Mouse (Mus musculus): ENCODE data around the gene Stim1.
"Not testable (repeated sequence)": the region's sequence is repeated elsewhere in the genome, so short reads cannot be mapped to it uniquely, and the experiment has no call there.

Gene Stim1

DNA sequence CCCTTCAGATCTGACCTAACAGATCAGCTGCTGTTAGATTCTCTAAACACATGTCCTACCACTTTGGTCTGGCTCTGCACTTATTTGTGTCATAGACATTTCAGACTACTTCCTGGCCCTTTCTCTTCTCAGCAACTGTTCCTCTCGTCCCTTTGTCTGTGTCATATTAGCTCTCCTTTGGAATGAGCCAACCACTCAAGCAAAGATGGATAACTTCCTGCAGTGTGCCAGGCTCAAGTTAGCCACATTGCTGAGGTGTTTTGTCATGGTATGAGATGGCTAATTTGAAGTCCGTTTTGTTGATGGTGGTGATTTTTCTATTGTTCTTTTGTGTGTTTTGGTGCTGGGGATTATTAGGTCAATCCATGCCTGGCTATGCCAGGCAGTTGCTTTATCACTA lies 93.7 kb downstream of the Stim1 start:
- no peak for DNase-seq (ENCODE audit: low read depth, low spot score)

DNA sequence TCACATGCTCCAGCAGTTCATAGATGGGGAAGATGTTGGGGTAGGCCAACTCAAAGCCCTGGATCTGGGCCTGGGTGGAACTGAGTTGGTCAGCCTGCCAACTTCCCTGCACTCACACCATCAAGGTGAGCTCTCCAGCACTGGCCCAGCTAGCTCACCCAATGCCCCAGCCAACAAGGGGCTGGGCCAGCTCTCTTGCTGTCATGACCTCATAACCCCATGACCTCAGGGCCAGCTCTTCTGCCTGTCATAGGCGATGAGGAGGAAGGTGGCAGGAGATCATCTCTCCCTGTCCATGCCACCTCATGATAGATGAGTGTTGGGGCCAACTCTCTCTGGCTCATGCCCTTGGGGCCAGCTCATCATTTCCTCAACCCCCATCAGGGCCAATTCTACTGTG lies 96.2 kb downstream of the Stim1 start:
- DNase-seq (ENCODE audit: low read depth, low spot score) = no peak

DNA sequence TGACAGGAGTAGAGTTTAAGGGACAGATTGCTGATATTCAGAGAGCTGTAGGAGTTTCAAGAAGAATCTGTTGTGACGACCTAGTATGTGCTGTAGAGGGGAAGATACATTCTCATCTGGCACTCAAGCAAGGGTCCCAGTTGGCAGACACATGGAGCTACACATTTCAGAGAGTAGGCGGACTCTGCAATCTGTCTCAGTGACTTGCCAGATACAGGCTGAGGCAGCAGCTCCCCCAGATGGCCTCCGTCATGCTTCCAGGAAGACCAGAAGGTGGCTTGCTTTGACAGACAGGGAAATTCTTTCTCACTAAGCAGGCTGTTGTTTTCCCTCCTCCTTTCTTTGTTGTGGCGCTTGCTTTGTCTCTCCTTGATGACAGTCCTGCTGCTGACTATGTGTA lies 102.1 kb downstream of the Stim1 start:
- DNase-seq (ENCODE audit: low read depth, low spot score) = no peak

DNA sequence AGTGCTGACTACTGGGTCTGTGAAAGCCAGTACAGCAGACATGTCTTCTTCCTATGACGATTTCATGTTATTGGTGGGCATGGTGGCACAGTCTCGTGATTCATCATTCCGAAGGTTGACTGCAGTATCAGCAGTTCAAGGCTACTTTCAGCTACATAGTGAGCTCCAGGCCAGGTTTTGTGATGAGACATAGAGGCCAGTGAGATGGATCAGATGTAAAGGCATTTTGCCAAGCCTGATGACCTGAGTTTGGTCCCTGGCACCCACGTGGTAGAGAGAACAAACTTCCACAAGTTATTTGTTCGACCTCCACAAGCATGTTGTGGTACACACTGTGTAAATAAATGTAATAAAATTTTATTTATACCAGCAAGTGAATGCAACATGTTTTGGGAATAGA lies 102.9 kb downstream of the Stim1 start:
- no peak for DNase-seq (ENCODE audit: low read depth, low spot score)

DNA sequence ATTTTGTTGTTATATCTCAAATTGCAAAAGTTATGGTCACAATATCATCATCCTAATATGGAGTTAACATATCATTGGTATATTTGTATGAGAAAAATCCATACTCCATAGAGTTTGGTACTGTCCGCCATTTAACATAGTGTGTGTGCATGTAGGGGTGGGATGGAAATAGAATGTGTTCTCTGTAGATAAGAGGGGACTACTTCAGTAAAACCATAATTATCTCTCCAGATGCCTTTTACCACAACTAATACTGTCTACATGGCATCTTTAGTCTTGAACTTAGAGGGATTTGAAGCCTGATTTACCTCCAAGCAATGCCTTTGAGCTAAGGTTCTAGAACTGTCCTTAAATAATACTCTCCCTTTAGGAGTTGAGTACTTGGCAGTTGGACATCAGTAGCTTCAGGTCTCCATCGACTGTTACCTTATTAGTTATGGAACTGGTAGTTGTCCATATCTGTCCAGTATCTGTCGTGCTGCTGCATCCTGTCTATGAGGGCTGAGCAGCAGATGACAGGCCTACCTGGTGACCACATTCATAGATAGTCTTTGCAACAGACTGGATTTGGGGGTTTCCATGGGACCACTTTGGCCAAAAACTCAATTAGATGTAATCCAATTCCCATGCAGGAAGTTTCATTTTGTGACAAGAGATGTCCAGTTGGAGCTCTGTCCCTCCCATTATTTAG lies 105.9 kb downstream of the Stim1 start:
- peak; percentile 4 for DNase-seq (ENCODE audit: low read depth, low spot score)

DNA sequence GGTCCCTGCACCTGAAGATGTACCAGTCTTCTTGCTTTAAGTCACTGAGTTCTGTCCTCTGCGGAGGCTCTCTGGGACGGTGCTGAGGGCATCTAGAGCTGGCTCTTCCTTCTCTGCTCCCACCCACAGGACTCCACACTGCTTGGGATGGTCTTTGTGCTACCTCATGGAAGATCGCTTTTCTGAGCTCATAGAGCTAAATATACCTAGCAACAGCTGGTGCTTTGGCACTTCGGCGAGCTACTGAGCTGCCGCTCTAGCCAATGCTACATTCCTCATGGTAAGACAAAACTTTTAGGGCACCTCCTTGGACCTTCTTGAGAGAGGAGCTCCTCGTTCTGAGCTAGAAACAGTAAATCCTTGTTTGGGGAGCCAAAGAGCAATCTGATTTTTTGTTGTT lies 115.6 kb downstream of the Stim1 start:
- DNase-seq (ENCODE audit: low read depth, low spot score) = no peak

DNA sequence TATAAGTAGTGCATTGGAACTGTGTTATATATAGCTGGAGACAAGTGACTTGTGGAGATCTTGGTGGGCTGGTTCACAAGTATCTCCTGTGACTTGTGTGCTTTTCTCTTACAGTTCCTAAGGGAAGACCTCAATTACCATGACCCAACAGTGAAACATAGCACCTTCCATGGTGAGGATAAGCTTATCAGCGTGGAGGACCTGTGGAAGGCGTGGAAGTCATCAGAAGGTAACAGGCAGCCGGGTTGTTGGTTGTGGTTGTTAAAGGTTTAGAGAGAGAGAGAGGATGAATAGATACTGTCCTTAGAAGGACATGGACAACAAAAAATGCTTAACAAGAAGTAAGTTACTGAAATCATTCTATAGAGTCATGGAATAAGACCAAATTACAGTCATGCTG lies 118.4 kb downstream of the Stim1 start:
- DNase-seq (ENCODE audit: low read depth, low spot score) = no peak

DNA sequence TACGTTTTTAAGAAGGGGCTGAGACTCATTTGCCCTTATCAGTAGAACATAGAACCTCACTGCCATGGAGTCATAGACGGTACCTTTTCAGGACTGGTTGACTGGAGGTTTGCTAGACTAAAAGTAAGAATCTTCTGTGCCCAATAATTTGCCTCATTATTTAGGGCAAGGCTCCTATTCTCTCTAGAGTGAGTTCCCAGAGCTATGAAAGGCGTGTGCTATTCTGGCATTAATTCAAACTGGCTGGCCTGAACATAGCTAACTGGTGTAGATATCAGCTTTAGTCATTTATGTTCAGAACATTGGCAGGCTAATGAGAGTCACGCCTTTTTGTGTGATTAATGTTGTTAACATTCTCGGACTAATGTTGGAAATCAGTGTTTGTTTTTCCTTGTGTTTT lies 121.5 kb downstream of the Stim1 start:
- no peak for DNase-seq (ENCODE audit: low read depth, low spot score)

DNA sequence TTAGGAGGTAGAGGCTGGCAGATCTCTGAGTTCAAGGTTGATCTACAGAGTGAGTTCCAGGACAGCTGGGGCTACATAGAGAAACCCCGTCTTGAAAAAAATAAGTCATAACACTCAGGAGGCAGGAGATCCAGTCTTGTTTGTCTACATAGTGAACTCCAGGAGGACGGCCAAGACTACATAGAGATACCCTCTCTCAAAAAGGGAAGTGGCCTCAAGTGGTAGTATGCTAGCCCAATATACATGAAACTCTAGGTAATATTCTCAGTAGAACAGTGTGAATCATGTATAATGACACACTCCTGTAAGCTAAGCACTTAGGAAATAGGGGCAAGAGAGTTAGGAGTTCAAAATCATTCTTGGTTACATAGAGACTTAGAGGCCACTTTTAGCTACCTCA lies 126.3 kb downstream of the Stim1 start:
- DNase-seq (ENCODE audit: low read depth, low spot score) = no peak

DNA sequence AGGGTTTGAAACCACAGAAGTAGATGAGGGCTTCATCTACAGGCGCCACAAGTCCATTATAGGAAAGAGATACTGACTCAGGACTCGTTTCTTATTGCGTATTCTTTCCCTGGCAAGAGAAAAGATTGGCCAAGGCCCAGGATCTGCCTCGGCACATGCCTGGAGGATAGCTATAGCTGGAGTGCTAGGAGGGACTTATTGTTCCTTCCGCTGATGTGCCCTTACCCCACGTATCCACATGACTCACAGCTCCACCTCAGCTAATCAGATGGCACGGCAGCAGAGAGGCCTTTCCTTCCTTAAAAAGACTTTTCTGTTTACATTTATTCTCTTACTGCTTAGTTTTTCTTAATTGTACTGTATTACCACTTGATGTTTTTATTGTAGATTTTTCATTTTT lies 128.3 kb downstream of the Stim1 start:
- DNase-seq (ENCODE audit: low read depth, low spot score) = no peak

DNA sequence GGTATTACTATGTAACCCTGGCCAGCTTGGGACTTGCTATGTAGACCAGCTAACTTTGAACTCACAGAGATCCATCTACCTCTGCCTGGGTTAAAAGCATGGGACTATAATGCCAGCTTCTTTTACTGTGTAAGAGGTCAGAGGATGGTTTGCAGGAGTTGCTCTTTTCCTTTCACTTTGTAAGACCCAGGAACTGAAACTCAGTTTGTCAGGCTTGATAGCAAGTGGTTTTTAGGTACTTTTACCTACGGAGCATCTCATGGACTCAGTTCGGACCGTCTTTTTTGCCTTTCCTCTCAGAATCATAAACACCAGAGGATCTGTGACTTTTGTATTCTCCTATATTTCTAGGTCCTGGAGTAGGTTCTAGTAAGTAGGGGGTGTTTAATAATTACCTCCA lies 128.7 kb downstream of the Stim1 start:
- DNase-seq (ENCODE audit: low read depth, low spot score) = no peak

DNA sequence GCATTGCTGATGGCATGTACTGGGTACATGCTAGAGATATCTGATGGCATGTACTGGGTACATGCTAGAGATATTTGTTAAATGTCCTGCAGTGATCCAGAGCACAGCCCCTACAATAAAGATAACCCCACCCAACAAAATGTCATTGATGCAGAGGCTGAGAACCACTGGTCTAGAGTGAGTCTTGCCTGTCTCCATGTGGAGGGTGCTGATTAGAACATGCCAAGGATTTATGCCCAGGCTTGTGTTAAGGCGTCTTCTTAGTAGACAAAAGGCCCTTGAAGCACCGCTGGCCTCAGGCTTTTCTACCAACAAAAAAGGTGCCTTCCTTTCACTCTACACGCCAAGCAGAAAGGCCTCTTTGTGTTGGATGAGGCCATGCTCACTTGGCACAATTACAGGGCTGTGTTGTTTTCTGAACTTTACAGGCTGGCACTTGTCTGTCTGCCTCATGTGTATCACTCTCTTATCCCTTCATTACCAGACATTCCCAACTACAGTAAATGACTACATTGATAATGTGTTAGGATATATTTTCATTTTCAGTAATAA lies 131.7 kb downstream of the Stim1 start:
- DNase-seq (ENCODE audit: low read depth, low spot score) = no peak

DNA sequence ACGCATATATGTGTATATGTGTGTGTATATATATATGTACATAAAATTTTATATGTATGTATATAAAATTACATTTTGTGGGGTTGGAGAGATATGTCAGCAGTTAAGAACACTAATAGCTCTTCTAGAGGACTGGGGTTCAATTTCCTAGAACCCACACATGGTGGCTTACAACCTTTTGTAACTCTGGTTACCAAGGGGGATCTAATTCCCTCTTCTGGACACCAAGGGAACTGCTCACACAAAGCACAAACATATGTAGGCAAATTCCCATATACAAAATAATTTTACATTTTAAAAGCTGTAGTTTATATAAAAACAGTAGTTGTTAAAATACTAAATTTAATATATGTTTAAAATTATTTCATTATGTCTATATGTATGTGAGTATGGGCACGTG lies 136.5 kb downstream of the Stim1 start:
- DNase-seq (ENCODE audit: low read depth, low spot score) = no peak

DNA sequence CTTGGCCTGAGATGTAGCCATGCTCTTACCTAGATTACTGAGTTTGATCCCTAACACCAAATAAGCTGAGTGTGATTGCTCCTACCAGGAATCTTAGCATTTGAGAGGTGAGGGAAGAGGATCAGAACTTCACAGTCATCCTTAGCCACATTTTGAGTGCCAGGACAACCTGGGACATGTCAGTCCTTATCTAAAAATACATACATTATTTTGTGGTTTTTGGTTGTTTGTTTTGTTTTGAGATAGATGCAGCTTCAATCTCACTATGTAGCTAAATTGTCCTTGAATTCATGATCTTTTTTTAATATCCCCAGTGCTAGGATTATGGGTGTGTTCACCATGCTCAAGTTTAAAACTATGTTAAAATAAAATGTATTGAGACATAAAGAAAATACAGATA lies 139.8 kb downstream of the Stim1 start:
- DNase-seq (ENCODE audit: low read depth, low spot score) = no peak

DNA sequence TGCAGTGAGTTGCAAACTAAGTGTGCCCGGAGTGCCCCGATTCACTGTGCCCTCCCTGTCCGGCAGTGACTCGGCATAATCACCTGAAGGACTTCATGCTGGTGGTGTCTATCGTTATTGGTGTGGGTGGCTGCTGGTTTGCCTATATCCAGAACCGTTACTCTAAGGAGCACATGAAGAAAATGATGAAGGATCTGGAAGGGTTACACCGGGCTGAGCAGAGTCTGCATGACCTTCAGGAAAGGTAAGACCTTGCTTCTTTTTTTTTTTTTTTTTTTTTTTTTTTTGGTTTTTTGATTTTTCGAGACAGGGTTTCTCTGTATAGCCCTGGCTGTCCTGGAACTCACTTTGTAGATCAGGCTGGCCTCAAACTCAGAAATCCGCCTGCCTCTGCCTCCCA lies 147.7 kb downstream of the Stim1 start:
- DNase-seq (ENCODE audit: low read depth, low spot score) = not testable (repeated sequence)

DNA sequence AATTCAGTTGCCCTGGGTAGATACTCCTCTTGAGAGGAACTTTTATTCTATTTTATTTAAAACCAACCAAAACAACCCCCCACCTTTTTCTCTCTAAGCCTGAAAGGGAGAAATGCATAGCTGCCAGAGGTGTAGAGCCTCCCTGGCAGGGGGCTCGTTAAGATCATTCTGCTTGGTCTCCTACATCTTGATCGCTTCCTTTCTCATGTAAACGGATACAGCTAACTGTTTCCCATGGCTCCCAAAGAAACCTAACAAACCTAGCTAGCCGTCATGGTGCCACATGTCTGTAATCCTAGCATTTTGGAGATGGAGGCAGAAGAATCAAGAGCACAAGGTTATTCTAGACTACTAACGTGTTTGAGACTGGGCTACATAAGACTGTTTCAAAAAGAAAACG lies 148.2 kb downstream of the Stim1 start:
- DNase-seq (ENCODE audit: low read depth, low spot score) = no peak

DNA sequence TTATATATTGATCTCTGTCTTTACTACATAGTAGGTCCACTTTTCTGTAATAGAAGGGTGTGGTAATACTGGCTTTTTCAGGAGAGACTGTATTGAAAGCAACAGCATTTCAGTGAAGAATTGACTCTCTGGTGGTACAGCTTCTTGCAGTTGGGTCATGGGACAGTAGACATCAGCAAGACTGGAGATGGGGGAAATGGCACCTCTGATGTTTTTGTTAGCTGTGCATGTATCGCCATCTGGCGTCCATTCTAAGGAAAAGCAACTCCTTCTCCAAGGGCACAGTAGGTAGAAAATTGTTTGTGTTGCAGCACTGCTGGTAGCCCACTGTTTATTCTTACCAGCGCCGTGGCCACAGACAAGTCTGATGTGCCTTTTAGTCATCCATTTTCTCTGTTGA lies 149.8 kb downstream of the Stim1 start:
- DNase-seq (ENCODE audit: low read depth, low spot score) = peak; percentile 51

DNA sequence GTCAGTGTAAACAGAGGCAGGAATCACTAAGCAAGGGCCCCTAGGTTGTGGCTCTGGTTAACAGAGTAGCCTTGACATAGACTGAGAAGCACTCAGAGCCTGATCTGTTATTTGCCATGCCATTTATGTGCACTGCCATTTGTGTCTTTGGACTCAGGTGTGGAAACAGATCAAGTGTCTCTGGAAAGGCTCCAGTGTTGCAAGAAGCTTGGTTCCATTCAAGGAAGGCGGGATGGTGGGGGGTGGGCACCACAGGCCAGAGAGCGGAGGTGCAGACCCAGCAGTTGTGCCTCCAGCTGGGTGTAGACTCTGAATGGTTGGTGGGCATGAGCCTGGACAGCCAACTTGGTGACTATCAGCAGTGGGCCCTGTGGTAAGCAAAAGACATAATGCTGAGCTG lies 154.4 kb downstream of the Stim1 start:
- no peak for DNase-seq (ENCODE audit: low read depth, low spot score)

DNA sequence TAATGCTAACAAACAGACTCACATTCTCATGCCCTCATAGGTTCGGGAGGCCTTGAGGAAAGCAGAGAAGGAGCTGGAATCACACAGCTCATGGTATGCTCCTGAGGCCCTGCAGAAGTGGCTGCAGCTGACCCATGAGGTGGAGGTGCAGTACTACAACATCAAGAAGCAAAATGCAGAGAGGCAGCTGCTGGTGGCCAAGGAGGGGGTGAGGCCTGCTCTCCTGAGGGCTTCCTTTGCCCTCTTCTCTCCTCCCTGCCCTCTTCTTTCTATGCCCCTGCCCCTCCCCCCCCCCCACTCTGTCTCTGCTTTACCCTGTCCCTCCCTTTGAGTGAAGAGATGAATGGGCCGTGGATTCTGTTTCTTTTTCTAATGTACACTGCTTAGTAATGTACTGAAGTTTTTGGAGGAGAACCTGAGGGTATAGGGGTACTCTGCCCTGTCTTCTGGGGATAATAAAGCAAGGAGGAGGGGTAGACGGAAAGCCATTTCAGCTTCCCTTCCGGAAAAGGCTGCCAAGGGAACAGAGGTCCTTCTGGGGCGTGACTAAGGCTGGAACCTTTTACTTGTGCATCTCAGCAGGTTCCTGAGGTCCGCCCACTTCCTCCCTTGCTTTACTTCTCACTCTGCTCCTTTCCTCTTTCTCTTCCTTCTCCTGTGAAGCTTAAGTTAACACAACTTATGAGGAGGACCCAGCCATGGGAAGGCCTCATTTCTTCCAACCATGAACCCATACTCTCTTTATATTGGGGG lies 158.5 kb downstream of the Stim1 start:
- DNase-seq (ENCODE audit: low read depth, low spot score) = no peak

DNA sequence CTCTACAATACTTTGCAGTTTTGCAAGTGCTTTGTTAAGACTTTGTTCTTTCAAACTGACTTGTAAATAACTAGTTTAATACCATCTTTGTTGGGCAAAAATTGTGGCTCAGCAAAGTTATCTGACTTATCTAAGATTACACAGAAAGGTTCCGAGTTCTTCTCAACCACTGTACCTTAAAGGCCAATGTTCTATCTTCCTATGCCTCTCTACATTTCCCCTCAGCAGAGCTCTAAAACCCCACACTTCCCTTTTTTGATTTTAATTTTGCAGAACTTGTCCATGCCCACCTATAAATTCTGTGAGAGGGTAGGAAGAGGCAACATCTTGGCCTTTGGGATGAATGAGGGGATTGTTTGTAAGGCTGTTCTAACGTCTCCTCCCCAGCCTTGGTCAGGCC lies 166.7 kb downstream of the Stim1 start:
- DNase-seq (ENCODE audit: low read depth, low spot score) = no peak

DNA sequence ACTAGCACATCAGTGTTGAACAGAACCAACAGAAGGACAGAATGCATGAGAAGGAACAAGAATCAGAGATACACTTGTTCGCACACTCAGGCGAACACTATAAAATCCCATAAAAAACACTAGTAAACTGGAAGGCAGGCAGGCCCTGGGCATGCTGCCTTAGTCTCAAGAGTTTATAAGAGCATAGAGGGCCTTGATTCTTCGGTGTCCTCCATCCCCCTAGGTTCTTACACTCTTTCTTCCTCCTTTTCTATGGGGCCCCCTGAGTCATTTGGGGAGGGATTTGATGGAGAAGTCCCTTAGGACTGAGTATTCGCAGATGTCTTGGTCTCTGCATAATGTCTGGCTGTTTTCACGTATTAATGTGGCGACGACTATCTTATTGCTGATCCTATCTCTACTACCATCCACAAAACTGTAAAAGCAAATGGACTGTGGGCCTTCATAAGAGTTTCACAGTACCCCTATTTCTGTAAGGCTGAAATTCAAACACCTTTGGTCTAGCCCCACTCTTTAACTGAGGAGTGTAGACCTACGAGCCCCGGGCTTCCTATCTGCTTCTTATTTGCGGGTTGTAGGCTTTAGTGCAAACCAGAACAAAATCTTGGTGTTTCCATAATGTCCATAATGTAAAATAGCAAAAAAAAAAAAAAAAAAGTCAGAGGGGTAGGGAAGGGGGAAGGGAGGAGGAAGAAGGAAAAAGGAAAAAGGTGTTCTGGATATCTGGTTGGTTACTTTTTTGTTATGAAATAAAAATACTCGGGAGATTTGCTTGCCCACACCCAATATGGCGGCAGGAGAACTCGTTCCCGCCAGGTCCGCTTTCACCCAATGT lies 173.4 kb downstream of the Stim1 start:
- DNase-seq (ENCODE audit: low read depth, low spot score) = no peak

DNA sequence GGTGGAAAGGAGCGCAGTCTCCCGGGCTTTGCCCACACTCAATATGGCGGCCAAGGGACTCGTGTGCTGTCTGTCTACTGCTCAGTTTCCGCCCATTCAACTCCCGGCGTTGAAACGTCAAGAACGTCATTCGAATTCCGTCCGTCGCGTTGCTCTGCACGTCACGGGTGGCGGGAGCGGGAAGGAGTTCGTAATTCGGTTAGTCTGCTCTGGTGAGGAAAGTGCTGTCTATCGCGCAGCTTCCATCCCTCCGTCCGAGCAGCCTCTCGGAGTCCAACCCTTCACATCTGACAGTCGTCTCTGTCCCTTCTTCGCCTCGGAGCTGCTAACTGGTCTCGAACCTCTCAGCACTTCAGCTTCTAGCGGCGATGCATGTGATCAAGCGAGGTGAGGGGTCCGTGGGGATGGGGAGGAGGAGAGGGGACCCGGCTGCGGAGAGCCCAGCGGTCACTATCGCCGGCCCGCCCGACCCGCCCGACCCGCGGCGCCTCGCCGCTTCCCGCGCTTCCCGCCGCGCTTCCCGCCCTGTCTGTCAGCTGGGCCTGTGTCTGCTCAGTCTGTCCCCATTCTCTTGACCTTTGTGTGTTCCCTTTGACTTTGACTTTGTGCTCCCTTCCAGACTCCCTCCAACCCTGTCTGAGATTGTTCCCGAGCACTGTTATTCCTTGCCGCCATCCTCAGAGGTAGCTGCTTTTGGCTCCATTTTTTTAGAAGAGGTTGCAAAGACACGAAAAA lies 174.2 kb downstream of the Stim1 start, which contains the start of gene Rrm1:
Gene Rrm1, plus strand, starts transcription at position 39 of the 735 bp plus-strand sequence.
- peak; percentile 90 for DNase-seq (ENCODE audit: low read depth, low spot score)
